11 mouse cellular contexts compared by ENCODE assay signal in genomic region chr7:112498591-112499301, GRCm38 (mm10).
A peak's percentile ranks its signal among the peaks of the same experiment; 100 is the strongest.
DNase-seq lines count a peak whose midpoint lies in the region; ATAC-seq and TF ChIP-seq lines count a peak whose summit lies in the region.
"Had no signal": no experiment of that assay in that cellular context is flagged by ENCODE, and none has a peak within 500 bp of the region (broad histone marks: within the 10 kb centered on the region; RNA-seq: fewer than 3 reads in every experiment).

No protein-coding gene starts in this region.

- no peak overlapping the region for H3K9ac ChIP-seq in liver, adult 2 months (ENCODE audit: low read depth, low read length)
- no peak overlapping the region for H3K9ac ChIP-seq in limb, embryonic 12.5 days (replicated peaks)

- no peak overlapping the region for H3K4me2 ChIP-seq in limb, embryonic 12.5 days

- no peak for TF ChIP-seq CTCF in liver, adult 2 months (IDR thresholded peaks at IDR 0.05; ENCODE audit: low read depth, low read length)

- no peaks in the 10 kb centered on the region for H3K36me3 ChIP-seq in liver, adult 2 months (ENCODE audit: control insufficient read depth, insufficient read depth, low read length)
- no peaks in the 10 kb centered on the region for H3K36me3 ChIP-seq in limb, embryonic 12.5 days
- H3K36me3 ChIP-seq: G1E had no signal

- no peaks in the 10 kb centered on the region for H3K9me3 ChIP-seq in limb, embryonic 12.5 days

- H3K79me2 ChIP-seq in liver, adult 2 months (ENCODE audit: control insufficient read depth, insufficient read depth, low read length) = peaks cover 7% of the 10 kb centered on the region; the same call in 1 of the 2 replicates

- H3K27ac ChIP-seq in liver, adult 2 months (replicated peaks; ENCODE audit: insufficient read depth, low read depth, low read length) = no peak overlapping the region
- H3K27ac ChIP-seq in limb, embryonic 12.5 days = peak overlapping the region; percentile 77; the same call in 1 of the 2 replicates

- no peak overlapping the region for H3K4me3 ChIP-seq in liver, adult 2 months (ENCODE audit: insufficient read depth, low read depth, low read length)
- no peak overlapping the region for H3K4me3 ChIP-seq in limb, embryonic 12.5 days (replicated peaks)

- peaks cover 18% of the 10 kb centered on the region for H3K4me1 ChIP-seq in liver, adult 2 months (ENCODE audit: control insufficient read depth, insufficient read depth, low read length)
- H3K4me1 ChIP-seq in limb, embryonic 12.5 days (replicated peaks) = peaks cover 74% of the 10 kb centered on the region

- peak; percentile 91 for DNase-seq in heart, adult 11 months
- no peak for DNase-seq in heart, postnatal 36 days
- DNase-seq in liver, adult 2 months (ENCODE audit: extremely low read depth, low read depth, low spot score) = peak; percentile 81
- no peak for DNase-seq in liver
- DNase-seq in 3134 (ENCODE audit: extremely low read depth, insufficient read length, low spot score) = peak; percentile 13
- no peak for DNase-seq in thymus, postnatal 10 days (ENCODE audit: low spot score in 2 of 2)
- no peak for DNase-seq in retina, postnatal 1 day
- DNase-seq: cerebellum, postnatal 36 days; right cerebral cortex, adult 18-20 months had no signal

- TF ChIP-seq POLR2A in liver, adult 2 months (IDR thresholded peaks at IDR 0.05; ENCODE audit: extremely low read depth, insufficient read depth, low read length) = no peak

- H3K27me3 ChIP-seq in liver, adult 2 months (ENCODE audit: control insufficient read depth, insufficient read depth, low read length) = no peaks in the 10 kb centered on the region
- H3K27me3 ChIP-seq in limb, embryonic 12.5 days = no peaks in the 10 kb centered on the region

- intact Hi-C loops in heart, postnatal 36 days (cut with DNase I) = no loop called here

- 51% methylated on average over 9 of the region's 9 CpGs for WGBS in liver, adult 2 months
- WGBS in limb, embryonic 12.5 days = 51% methylated on average over 9 of the region's 9 CpGs

- no peak for ATAC-seq in limb, embryonic 12.5 days (ENCODE audit: insufficient number of reproducible peaks, insufficient read depth, low FRiP score, low TSS enrichment, low read depth)

Comparison
In these comparisons a context has a peak if more than half of its experiments do, and no peak if none do; other contexts are left out.
1. DNase-seq: peak in heart, adult 11 months (single experiment), liver, adult 2 months (single experiment) and 3134 (single experiment); none in heart, postnatal 36 days (0 of 2), liver (single experiment), thymus, postnatal 10 days (0 of 2) and retina, postnatal 1 day (single experiment).